Comparison of ENCODE assay signal across 8 mouse cellular contexts in genomic region chr14:33978604-33979059, GRCm38 (mm10). TPM values are rescaled to one million over a fixed set of nuclear protein-coding genes. Genes with fewer than 3 reads are reported as not detected.
DNase-seq lines count a peak whose midpoint lies in the region; ATAC-seq and TF ChIP-seq lines count a peak whose summit lies in the region.

Gene Zfp488, minus strand, starts transcription at chr14:33978764.

- no peak within 1 kb of the TSS for H3K27ac ChIP-seq in forebrain, embryonic 15.5 days (replicated peaks)
- H3K27ac ChIP-seq in midbrain, embryonic 10.5 days (replicated peaks), result peak within 1 kb of the TSS; percentile 46
- H3K27ac ChIP-seq in gastrocnemius, adult 2 months, result no peak within 1 kb of the TSS

- no peak for TF ChIP-seq POLR2A in brain, embryonic 14.5 days (IDR thresholded peaks at IDR 0.05; ENCODE audit: borderline replicate concordance, extremely low read depth, insufficient read depth, insufficient read length, poor library complexity, severe bottlenecking)

- intact Hi-C loops in gastrocnemius, adult 2 months (cut with DNase I), result no loop called here

- peak within 1 kb of the TSS; percentile 77 for H3K4me2 ChIP-seq in forebrain, embryonic 15.5 days (replicated peaks)

- 2% methylated on average over 25 of the region's 25 CpGs for WGBS in forebrain, embryonic 15.5 days
- 3% methylated on average over 25 of the region's 25 CpGs for WGBS in midbrain, embryonic 10.5 days

- 0 out of 2 replicates have a peak, but pooled peaks have one; percentile 55 for ATAC-seq in forebrain, embryonic 15.5 days (replicated peaks)
- ATAC-seq in monocyte, adult 5-6 weeks (replicated peaks; ENCODE audit: insufficient number of reproducible peaks, low FRiP score, low TSS enrichment, poor library complexity, severe bottlenecking), result no peak

- peak within 1 kb of the TSS; percentile 32 for H3K9ac ChIP-seq in forebrain, embryonic 15.5 days (replicated peaks)

- 0 out of 2 replicates have a peak, but pooled peaks cover 3% of the 10 kb centered on the region for H3K27me3 ChIP-seq in forebrain, embryonic 15.5 days
- peaks cover 34% of the 10 kb centered on the region for H3K27me3 ChIP-seq in midbrain, embryonic 10.5 days (ENCODE audit: low read depth, poor library complexity, severe bottlenecking)

- H3K9me3 ChIP-seq in forebrain, embryonic 15.5 days, result no peaks in the 10 kb centered on the region
- no peaks in the 10 kb centered on the region for H3K9me3 ChIP-seq in midbrain, embryonic 10.5 days (replicated peaks)

- TF ChIP-seq CTCF in brain, embryonic 14.5 days (IDR thresholded peaks at IDR 0.05; ENCODE audit: borderline replicate concordance, extremely low read depth, insufficient read depth, insufficient read length), result no peak
- TF ChIP-seq CTCF in gastrocnemius, adult 2 months (IDR thresholded peaks at IDR 0.05), result no peak

- H3K4me1 ChIP-seq in forebrain, embryonic 15.5 days, result peaks cover 8% of the 10 kb centered on the region
- H3K4me1 ChIP-seq in midbrain, embryonic 10.5 days, result peaks cover 10% of the 10 kb centered on the region

- no peaks in the 10 kb centered on the region for H3K36me3 ChIP-seq in forebrain, embryonic 15.5 days
- H3K36me3 ChIP-seq in midbrain, embryonic 10.5 days, result no peaks in the 10 kb centered on the region

- DNase-seq in kidney, postnatal 10 days, result peak; percentile 21
- DNase-seq in kidney, adult 18-20 months, result no peak
- DNase-seq in brain, embryonic 14.5 days (ENCODE audit: low read depth), result peak; percentile 55
- DNase-seq in midbrain, embryonic 10.5 days (ENCODE audit: low spot score), result peak; percentile 47
- no peak for DNase-seq in gastrocnemius, adult 2 months
- DNase-seq in B cell, adult 2 months, result no peak

- peak within 1 kb of the TSS; percentile 40 for H3K4me3 ChIP-seq in forebrain, embryonic 15.5 days
- peak within 1 kb of the TSS; percentile 59 for H3K4me3 ChIP-seq in midbrain, embryonic 10.5 days
- H3K4me3 ChIP-seq in gastrocnemius, adult 2 months, result no peak within 1 kb of the TSS

RNA-seq across cellular contexts. Expression of gene Zfp488, which starts in this region (rescaled TPM):
- polyA plus RNA-seq in brain, embryonic 14.5 days (2012; rRNA removed), result 0.52 and 1.1 TPM in 2 replicates
- polyA plus RNA-seq in forebrain, embryonic 15.5 days (2015; fragmentation: Nextera tagmentation; extraction: Ambion mirVana), result 0.13 and 0.19 TPM in 2 replicates
- 0.06 and 0.09 TPM in 2 replicates for polyA plus RNA-seq in midbrain, embryonic 10.5 days (2016; fragmentation: Nextera tagmentation; extraction: Ambion mirVana)
- not detected for total RNA-seq in gastrocnemius, adult 2 months (2021)
- total RNA-seq in monocyte, adult 5-6 weeks (2017), result not detected in 3 replicates

Comparison
In these comparisons a context has a peak if more than half of its experiments do, and no peak if none do; other contexts are left out.
1. DNase-seq: peak in kidney, postnatal 10 days (single experiment) and brain, embryonic 14.5 days (single experiment); none in kidney, adult 18-20 months (single experiment), gastrocnemius, adult 2 months (single experiment) and B cell, adult 2 months (0 of 2).
2. Peak in ATAC-seq, H3K4me3 ChIP-seq, H3K9ac ChIP-seq and H3K4me2 ChIP-seq in forebrain, embryonic 15.5 days; RNA of the gene not detected or under 1 TPM.
3. Peak in DNase-seq, H3K4me3 ChIP-seq and H3K27ac ChIP-seq in midbrain, embryonic 10.5 days; RNA of the gene not detected or under 1 TPM.